23 mouse cellular contexts compared by ENCODE assay signal in the genomic region with DNA sequence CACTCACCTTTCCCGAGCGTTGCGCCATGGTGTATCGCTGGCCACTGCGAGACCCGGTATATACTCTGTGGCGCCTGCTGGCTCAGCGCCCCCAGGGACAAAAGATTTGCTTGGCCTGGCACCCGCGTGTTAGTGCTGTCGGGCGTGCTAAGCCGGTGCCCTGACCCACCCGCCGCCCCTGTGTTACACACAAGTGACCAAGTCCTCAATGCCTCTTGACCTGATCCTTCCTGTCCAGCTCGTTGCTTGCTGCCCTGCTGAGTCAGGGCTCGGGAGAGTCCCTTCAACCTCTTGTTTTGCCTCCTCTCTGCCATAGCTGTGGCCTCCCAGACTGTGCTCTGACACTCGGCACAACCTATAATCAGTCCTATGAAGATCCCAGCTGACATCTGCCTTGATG. TPM values are rescaled to one million over a fixed set of nuclear protein-coding genes. Genes with fewer than 3 reads are reported as not detected.
DNase-seq lines count a peak whose midpoint lies in the region; ATAC-seq and TF ChIP-seq lines count a peak whose summit lies in the region.
"Had no signal": no experiment of that assay in that cellular context is flagged by ENCODE, and none has a peak within 500 bp of the region (broad histone marks: within the 10 kb centered on the region; RNA-seq: fewer than 3 reads in every experiment).

A gene (minus strand): TSS at position 193 of the 400 bp plus-strand sequence.

- no peak within 1 kb of the TSS for H3K9ac ChIP-seq in lung, postnatal 0 days (replicated peaks; ENCODE audit: low read depth)
- no peak within 1 kb of the TSS for H3K9ac ChIP-seq in stomach, embryonic 14.5 days (replicated peaks; ENCODE audit: low read depth, low read length)
- H3K9ac ChIP-seq: heart, embryonic 15.5 days; hindbrain, embryonic 13.5 days; liver, embryonic 14.5 days had no signal

- TF ChIP-seq CTCF in lung, postnatal 0 days (IDR thresholded peaks at IDR 0.05), result no peak
- TF ChIP-seq CTCF in layer of hippocampus, adult 2 months (conservative IDR thresholded peaks at IDR 0.05), result no peak

- no peaks in the 10 kb centered on the region for H3K9me3 ChIP-seq in heart, embryonic 10.5 days
- H3K9me3 ChIP-seq in lung, postnatal 0 days (ENCODE audit: low read length), result no peaks in the 10 kb centered on the region
- no peaks in the 10 kb centered on the region for H3K9me3 ChIP-seq in stomach, embryonic 14.5 days (ENCODE audit: control insufficient read depth, low read depth, low read length)
- H3K9me3 ChIP-seq: heart, embryonic 15.5 days; hindbrain, embryonic 13.5 days had no signal

- ATAC-seq in lung, postnatal 0 days, result peak; percentile 54
- no peak for ATAC-seq in hematopoietic stem cell, adult 5-6 weeks (replicated peaks in 1 of 2; ENCODE audit: insufficient read depth in 1 of 2, low FRiP score in 2 of 2, low TSS enrichment in 1 of 2, low read depth in 1 of 2, poor library complexity in 2 of 2, severe bottlenecking in 2 of 2)
- 0 out of 2 replicates have a peak, but pooled peaks have one; percentile 11 for ATAC-seq in stomach, embryonic 14.5 days (ENCODE audit: insufficient number of reproducible peaks, insufficient read depth, low FRiP score, low read depth)
- ATAC-seq: activated CD4-positive, CD25-positive, alpha-beta regulatory T cell, adult 4 months; forebrain, embryonic 14.5 days had no signal

- H3K27me3 ChIP-seq in heart, embryonic 10.5 days (ENCODE audit: insufficient read depth, poor library complexity, severe bottlenecking), result no peaks in the 10 kb centered on the region
- H3K27me3 ChIP-seq in lung, postnatal 0 days (replicated peaks; ENCODE audit: insufficient read depth, low read length), result no peaks in the 10 kb centered on the region
- no peaks in the 10 kb centered on the region for H3K27me3 ChIP-seq in stomach, embryonic 14.5 days (ENCODE audit: control insufficient read depth, insufficient read depth, low read length)
- H3K27me3 ChIP-seq: CH12.LX; heart, embryonic 15.5 days had no signal

- no peak within 1 kb of the TSS for H3K4me3 ChIP-seq in heart, embryonic 10.5 days
- H3K4me3 ChIP-seq in lung, postnatal 0 days (ENCODE audit: low read depth, low read length), result no peak within 1 kb of the TSS
- no peak within 1 kb of the TSS for H3K4me3 ChIP-seq in stomach, embryonic 14.5 days (ENCODE audit: low read depth, low read length)
- H3K4me3 ChIP-seq in layer of hippocampus, adult 2 months, result no peak within 1 kb of the TSS
- H3K4me3 ChIP-seq: gastrocnemius, adult 2 months; heart, embryonic 15.5 days; hindbrain, embryonic 13.5 days had no signal

- TF ChIP-seq EP300 in lung, postnatal 0 days (IDR thresholded peaks at IDR 0.05), result no peak

- H3K27ac ChIP-seq in heart, embryonic 10.5 days, result peak within 1 kb of the TSS; percentile 59
- H3K27ac ChIP-seq in lung, postnatal 0 days (ENCODE audit: low read length), result no peak within 1 kb of the TSS
- no peak within 1 kb of the TSS for H3K27ac ChIP-seq in stomach, embryonic 14.5 days (ENCODE audit: low read length)
- no peak within 1 kb of the TSS for H3K27ac ChIP-seq in layer of hippocampus, adult 2 months
- H3K27ac ChIP-seq: gastrocnemius, adult 2 months; heart, embryonic 15.5 days; hindbrain, embryonic 13.5 days; liver, embryonic 14.5 days had no signal

- H3K36me3 ChIP-seq in heart, embryonic 10.5 days, result no peaks in the 10 kb centered on the region
- no peaks in the 10 kb centered on the region for H3K36me3 ChIP-seq in lung, postnatal 0 days (ENCODE audit: insufficient read depth, low read length)
- H3K36me3 ChIP-seq in stomach, embryonic 14.5 days (ENCODE audit: control insufficient read depth, insufficient read depth, low read length), result no peaks in the 10 kb centered on the region
- H3K36me3 ChIP-seq: heart, embryonic 15.5 days; hindbrain, embryonic 13.5 days had no signal

- no peak for DNase-seq in heart, embryonic 10.5 days (ENCODE audit: low spot score)
- no peak for DNase-seq in heart, postnatal 4 days
- peak; percentile 15 for DNase-seq in lung, postnatal 0 days (ENCODE audit: low spot score)
- DNase-seq in lung, postnatal 25 days (ENCODE audit: low spot score), result no peak
- no peak for DNase-seq in layer of hippocampus, adult 2 months (ENCODE audit: low spot score in 2 of 2)
- no peak for DNase-seq in cerebellum, postnatal 10 days
- DNase-seq: adrenal gland, postnatal 25 days; cerebellum, adult 8-10 months; embryo, embryonic 11 days; gastrocnemius, adult 2 months; heart, adult 11 months; lung, postnatal 4 days had no signal

- peaks cover 52% of the 10 kb centered on the region for H3K4me1 ChIP-seq in heart, embryonic 10.5 days
- H3K4me1 ChIP-seq in lung, postnatal 0 days (ENCODE audit: insufficient read depth, low read depth, low read length), result no peaks in the 10 kb centered on the region
- peaks cover 4% of the 10 kb centered on the region; the same call in 1 of the 2 replicates for H3K4me1 ChIP-seq in stomach, embryonic 14.5 days (ENCODE audit: control insufficient read depth, insufficient read depth, low read length)
- H3K4me1 ChIP-seq: heart, embryonic 15.5 days; hindbrain, embryonic 13.5 days had no signal

- H3K4me2 ChIP-seq in lung, postnatal 0 days (replicated peaks; ENCODE audit: low read depth, low read length), result no peak within 1 kb of the TSS
- no peak within 1 kb of the TSS for H3K4me2 ChIP-seq in stomach, embryonic 14.5 days (replicated peaks; ENCODE audit: low read depth, low read length)
- H3K4me2 ChIP-seq: heart, embryonic 15.5 days; hindbrain, embryonic 13.5 days; midbrain, embryonic 11.5 days had no signal

- WGBS in heart, embryonic 10.5 days, result 28% methylated on average over 18 of the region's 18 CpGs
- 50% methylated on average over 18 of the region's 18 CpGs for WGBS in lung, postnatal 0 days
- WGBS in stomach, embryonic 14.5 days, result 47% methylated on average over 18 of the region's 18 CpGs

RNA-seq across cellular contexts. Expression of the gene that starts here (rescaled TPM):
- polyA plus RNA-seq in heart, embryonic 10.5 days (2016; fragmentation: Nextera tagmentation; extraction: Ambion mirVana), result 2.7 and 4.1 TPM in 2 replicates
- not detected for total RNA-seq in heart, postnatal 4 days (2021)
- polyA plus RNA-seq in lung, postnatal 0 days (2015; fragmentation: Nextera tagmentation; extraction: Ambion mirVana), result 5.8 TPM in 2 replicates
- total RNA-seq in hematopoietic stem cell, adult 5-6 weeks (2017), result 22.8 TPM in 1 of 2 replicates, not detected in the other
- 3.1 TPM in 1 of 2 replicates, not detected in the other for polyA plus RNA-seq in stomach, embryonic 14.5 days (2014; fragmentation: Nextera tagmentation; extraction: Ambion mirVana)
- total RNA-seq in layer of hippocampus, adult 2 months (2021), result not detected
- total RNA-seq: gastrocnemius, adult 2 months; left cerebral cortex, postnatal 14 days had no signal
- polyA plus RNA-seq: neural tube, embryonic 14.5 days had no signal

Comparison
In these comparisons a context has a peak if more than half of its experiments do, and no peak if none do; other contexts are left out.
1. ATAC-seq: peak in lung, postnatal 0 days (single experiment) and stomach, embryonic 14.5 days (single experiment); none in hematopoietic stem cell, adult 5-6 weeks (0 of 2).